Mouse (Mus musculus) c-Kit-positive CD71-negative TER-119-negative erythroid progenitor cells, embryonic 14.5 days (primary cell): ENCODE results near the gene Uxt.

Source experiments
- DNase-seq: peaks from one replicate; pipeline ENCODE4 v3.0.0-alpha.2; 2013; ENCODE audit warnings: low read depth

Gene Uxt

DNA sequence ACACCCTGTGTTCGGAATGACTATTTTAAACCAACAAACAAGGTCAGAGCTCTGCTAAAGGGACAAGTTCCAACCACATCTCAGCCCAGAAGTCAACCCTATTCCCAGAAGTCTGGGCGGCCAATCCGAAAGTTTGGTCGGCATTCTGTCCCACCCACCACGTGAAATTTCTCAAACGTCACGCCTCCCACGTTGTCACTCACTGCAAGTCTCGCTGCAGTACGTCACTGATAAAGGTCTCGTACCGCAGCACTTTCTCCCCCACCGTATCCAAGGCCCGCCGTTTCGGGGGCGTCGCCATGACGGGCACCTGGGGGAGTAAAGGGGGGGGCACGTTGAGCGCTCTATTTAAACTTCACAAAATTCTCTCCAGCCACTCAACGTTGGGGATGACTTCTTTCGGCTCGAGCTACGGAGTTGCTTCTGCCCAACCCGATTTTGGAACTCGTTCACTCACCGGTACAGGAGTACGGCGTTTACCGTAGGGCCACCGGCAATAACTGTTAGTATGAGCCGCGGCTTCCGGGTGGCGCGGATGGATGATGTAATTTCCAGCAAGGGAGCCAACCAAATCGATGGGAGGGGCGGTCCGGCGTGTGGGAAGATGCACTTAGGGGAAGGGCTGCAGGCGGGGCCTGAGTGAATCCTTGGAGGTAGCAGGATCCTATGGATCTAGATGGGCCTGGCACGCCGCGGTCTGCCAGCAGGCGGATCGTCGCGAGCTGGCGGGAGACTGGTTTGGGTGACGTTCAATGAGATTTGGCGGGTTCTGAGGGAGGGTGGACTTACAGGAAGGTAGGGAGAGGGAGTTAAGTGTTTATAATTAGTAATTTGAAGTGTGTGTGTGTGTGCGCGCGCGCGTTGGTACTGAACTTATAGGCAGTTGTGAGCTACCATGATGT is at the start of gene Uxt:
Uxt (minus strand) TSS at position 541 of the 902 bp plus-strand sequence.
- DNase-seq: peak; percentile 75

DNA sequence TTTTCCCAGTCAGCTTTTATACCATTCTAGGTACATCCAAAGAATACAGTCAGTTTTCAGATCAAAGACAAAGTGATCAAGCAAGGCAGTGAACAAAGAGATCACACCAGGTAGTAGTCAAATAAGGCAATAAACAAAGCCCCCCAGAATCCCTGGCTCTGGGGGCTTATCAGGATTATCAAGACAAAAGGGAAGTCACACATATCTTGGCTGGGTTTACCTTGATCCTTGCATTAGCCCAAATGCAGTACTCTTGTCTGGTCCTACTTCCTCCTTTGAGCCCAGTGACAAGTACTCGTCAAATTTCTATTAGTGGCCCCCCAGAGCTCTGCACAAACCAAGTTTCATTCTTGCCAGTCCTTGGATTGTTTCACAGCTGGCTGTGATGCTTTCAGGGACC is 19.1 kb upstream of the Uxt start:
- no peak for DNase-seq

DNA sequence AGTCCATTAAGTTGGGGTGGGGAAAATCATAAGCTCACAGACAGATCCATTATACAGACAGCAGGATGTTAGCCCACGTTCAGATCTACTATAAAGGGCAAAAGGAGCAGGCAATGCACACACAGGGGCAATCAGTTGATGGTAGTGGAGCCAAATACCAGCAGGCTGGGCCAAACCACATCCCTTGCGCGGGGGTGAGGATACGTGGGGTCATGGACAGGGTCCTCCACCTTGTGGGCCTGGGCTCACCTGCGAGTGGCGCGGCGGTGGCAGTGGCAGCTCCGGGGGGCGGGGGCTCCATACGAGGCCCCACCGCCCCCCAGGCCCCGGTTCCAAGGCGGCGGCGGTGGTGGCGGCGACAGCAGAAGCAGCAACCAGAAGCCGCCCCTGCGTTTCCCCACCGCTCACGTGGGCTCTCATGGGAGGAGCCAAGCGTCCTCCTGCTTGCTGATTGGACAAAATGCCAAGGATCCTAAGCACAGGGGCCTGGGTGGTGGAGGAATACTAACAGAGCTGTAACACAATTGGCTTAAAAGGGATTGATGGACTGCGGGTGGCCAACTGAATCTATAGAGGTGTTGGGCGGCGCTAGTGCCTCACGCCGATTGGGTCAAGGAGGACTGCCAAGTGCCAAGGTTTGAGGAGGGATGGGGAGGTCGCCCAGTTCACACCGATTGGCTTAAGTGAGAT is 11.5 kb downstream of the Uxt start, which contains the start of gene Elk1:
Elk1 (minus strand) TSS at position 418 of the 690 bp plus-strand sequence.
- DNase-seq: peak; percentile 73

DNA sequence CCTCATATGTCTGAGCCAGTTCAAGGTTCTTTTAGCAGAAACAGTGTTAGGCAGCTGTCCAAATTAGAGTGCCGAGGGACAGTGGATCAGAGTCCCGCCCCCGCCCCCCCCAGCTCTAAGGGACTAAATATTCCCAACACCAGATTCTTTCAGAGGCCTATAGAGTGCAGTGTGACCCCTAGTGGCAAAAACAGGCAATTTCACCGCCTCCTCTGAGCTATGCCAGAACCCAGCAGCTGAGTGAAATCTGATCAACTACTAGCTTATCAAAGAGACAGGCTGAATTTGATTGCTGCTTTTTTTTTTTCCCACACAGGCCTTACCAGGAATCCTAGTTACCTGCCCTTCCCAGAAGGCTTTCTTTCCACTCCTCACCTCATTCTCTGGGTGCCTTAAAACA is 15.8 kb downstream of the Uxt start:
- DNase-seq: no peak

DNA sequence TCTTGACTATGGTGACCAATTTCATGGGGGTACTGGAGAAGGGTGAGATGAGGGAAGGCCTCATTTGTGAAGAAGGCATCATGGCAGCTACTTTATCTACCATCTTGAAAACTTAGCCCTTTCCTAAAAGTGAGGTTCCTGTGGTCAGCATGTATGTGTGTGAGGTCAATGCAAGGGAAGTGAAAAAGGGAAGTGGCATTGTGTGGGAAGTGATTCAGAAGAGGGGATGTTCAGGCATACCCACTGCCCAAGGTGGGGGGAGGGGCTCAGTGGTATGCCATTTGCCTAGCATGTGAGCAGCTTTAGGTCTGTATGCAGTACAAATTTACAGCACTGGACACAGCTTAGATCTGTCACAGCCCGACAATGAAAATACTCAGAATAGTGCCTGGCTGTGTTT is 29.9 kb downstream of the Uxt start:
- no peak for DNase-seq

DNA sequence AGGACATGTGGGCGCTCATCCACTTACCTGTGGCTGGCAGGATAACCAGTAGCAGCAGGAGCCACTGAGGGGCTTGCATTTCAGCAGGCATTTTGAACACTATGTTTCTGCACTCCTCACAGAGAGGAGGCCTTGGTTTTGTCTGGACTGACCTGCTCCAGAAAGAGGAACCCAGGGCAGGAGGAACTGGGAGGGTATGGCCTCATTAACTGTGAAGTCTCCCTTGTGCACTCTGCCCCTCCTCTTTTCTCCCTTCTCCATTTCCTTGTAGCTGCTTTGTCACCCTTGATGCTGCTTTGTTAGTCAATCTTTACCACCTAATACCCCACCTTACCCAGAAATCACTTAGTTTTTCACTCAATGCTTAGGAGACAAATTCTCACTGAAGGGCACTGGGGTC is 30.5 kb downstream of the Uxt start, which contains the start of gene Cfp:
Cfp (minus strand) TSS at position 192 of the 400 bp plus-strand sequence.
- no peak for DNase-seq

DNA sequence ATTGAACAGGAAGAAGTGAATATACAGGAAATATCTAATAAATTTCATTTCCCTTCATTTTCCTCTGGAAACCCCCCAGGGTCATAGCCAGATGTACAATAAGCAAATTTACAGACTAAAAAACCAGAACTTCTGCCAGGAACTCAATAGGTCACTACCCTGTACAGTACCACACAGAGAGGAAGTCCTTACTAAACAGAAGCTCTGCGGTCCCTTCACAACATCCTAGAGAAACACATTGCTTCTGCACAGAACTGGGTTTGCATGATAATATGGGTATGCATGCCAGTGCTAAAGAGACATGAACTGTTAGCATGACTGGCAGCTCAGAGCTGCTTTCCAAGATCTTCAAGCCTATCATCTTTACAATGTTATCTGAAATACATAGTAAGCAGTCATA is 32.0 kb downstream of the Uxt start:
- no peak for DNase-seq

DNA sequence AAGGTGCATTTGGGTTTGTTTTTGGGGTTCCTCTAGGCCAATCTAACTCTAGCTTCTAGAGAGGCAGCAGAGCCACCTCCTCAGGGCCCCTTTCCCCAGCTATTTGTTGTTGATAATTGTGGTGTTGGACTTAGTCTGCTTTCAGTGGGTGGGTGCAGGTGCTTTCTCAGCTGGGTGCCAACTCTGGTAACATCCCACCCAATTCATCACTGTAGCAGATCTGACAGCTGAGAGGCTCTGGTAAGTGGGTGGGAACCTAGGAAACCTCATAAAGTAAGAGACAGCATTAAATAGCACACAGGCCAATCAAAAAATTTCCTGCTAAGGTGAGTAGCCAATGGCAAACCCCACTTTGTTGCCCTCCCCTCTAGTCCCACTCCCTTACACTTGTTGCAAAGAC is 36.8 kb downstream of the Uxt start:
- no peak for DNase-seq

DNA sequence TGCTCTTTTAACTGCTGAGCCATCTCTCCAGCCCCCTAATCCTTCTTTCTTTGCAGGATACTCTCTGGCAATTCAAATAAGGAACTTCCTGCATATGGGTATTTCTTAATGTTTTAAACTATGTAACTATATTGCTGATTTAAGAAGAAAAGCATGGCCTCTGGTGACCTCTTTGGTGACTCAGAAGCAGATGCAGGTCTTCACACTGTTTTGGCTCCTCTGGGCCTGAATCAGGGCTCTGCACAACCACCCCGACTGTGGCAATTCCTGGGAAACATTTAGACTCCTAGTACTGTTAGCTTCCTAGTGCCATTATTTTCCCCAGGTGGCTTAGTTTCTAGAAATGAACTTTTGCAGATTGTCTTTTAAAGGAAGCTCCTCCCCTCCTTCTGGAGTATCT is 38.3 kb downstream of the Uxt start:
- no peak for DNase-seq

DNA sequence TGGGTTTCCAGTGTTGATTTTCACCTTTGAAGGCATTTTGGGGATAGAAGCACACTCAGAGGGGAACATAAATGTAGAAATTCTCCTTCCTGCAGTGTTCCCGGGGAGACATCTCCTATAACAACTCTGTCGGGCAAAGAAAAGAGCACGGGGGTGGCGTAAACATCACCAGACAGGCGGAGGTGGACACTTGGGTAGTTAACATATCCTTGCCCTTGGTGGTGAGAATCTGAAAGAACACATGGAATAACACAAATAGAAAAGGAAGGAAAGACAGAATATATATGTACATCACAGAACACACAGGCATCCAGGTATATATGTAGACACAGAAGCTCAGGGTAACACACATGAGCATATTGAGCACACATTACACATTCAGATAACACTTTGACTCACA is 40.5 kb downstream of the Uxt start:
- no peak for DNase-seq

DNA sequence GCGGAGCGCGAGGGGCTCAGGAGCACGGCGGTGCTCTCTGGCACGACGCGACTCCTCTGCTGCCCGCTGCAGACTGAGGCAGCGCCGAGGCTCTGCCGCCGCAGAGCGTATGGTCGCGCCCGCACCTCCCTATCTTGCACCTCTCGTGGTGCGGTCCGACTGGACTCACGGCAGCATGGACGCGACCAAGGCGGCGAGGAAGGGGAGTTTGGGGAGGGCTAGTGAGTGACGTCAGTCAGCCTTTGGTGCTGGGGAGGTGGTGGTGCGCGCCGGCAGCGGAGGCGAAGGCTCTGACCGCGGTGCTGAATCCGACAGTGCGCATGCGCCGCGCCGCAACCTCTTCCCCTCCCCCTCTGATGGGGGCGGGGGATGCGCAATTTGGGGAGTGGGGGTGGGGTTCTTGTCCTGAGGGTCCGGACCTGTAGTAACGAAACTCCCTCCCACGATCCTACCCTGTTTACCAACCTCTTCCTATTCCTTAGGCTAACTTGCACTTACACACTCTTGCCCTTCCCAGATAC is 40.9 kb downstream of the Uxt start, which contains the start of gene Syn1:
Syn1 (minus strand) TSS at position 161 of the 521 bp plus-strand sequence.
- peak; percentile 54 for DNase-seq

DNA sequence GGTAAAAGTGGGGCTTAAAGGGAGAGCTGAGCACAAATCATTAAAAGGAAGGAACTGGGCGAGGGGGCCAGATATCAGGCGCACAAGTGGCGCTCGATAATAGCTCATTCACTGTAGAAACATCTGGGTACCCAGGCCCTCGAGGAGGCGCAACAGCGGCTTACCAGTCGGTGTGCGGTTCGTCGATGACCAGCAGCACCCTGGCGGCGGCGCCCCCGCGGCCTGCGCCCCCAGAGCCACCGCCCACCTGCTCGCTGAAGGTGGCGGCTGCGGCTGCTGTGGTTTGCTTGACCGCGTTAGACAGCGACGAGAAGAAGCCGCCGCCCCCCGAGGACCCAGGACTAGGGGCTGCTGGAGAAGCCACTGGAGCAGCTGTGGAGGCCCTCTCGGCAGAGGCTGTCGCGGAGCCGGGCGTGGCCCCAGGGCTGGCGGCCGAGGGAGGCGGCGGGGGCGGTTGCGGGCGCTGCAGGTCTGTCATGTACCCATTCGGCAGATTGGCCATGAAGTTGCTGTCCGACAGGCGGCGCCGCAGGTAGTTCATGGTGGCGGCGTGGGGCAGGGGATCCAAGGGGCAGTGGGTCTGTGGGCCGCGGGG is 41.5 kb downstream of the Uxt start:
- DNase-seq: no peak

DNA sequence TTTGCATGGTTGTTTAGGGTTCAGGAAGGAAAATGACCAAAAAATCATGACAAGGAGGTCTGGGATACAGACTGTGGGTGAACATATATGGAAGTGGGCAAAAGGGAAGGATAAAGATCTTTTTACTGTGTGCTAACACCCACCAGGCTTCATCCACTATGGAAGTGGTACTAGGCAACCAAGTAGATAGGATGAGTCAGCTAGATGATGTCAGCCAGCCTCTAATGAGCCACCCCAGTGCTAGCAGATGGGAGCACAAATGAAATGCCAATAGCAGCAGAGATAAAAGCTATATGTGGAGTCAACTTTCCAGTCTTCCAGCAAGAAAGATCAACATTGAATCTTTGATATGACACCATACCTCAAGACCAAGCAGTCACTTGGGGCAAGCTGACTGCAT is 46.7 kb downstream of the Uxt start:
- DNase-seq: no peak

DNA sequence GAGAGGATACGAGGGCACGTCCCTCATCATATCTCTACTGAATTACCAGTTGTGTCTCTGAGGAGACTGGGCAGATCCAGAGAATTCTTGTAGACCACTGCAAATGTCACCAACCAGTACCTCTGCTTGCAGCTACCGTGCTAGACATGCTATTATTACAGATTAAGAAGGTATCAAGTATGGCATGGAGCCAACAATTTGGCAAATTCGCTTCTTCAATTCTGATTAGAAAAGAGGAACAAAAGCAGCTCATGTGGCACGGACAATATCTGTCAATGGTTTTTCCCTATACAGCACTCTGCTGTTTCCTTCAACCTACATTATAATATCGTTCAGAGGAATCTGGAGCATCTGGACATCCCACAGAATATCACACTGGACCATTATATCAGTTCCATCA is 48.1 kb downstream of the Uxt start:
- no peak for DNase-seq

DNA sequence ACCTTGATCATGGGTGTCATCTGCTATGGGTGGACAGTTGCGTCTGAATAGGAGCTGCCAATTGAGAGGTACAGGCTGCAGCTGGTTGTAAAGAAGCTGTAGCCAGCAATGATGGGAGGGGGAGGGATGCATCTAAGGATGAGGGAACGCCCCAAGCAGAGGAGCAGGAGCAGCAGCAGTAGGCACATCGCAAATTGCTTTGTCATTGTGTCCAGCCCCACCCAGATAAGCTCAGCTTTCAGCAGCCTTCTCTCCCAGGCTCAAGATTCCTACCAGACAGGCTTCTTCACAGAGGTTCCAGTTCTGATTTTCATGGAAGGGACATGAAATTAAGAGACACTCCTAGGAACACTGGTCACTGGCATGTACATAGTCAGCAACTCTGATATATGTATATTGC is 51.7 kb downstream of the Uxt start:
- DNase-seq: no peak
